Mouse (Mus musculus): ENCODE measurements around the gene Sntb2. TPM values are rescaled to one million over a fixed set of nuclear protein-coding genes. Genes with fewer than 3 reads are reported as not detected.
"Not testable (repeated sequence)": the region's sequence is repeated elsewhere in the genome, so short reads cannot be mapped to it uniquely, and the experiment has no call there.

Gene Sntb2
- 1 to 10 TPM; 7.4 to 8.7 TPM for total RNA-seq (2021)
- long read RNA-seq, full-length matches to known transcripts = 1 of 2 reads
- long read RNA-seq, partial matches to known transcripts = 0 of 2 reads
- long read RNA-seq, other reads (novel, unspliced or antisense) = 1 of 2 reads

DNA sequence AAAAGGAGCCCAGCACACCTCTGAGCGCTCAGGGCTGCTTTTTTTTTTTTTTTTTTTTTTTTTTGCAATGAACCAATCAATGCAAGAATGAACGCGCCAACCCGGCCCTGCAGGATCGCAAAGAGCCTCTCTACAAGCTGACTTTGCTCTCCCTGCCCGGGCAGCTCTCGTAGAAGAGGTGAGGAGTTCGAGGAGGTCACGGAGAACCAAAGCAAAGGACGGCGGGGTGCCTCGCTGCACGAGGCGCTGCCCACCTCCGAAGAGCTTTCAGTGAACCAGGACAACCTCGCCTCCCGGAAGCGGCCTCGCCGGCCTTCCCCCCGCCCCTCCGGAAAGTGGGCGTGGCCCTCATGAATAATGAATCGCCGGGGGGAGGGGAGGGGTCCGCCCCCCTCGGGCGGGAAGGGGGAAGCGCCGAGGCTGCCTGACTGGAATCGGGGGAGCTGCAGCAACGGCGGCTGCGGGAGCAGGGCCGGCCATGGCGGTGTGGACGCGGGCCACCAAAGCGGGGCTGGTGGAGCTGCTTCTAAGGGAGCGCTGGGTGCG is at the start of gene Sntb2:
Gene Sntb2, plus strand, starts transcription at position 427 of the 546 bp plus-strand sequence.
- DNase-seq (ENCODE audit: low spot score in 2 of 2) = peak; percentile 84 to 90

DNA sequence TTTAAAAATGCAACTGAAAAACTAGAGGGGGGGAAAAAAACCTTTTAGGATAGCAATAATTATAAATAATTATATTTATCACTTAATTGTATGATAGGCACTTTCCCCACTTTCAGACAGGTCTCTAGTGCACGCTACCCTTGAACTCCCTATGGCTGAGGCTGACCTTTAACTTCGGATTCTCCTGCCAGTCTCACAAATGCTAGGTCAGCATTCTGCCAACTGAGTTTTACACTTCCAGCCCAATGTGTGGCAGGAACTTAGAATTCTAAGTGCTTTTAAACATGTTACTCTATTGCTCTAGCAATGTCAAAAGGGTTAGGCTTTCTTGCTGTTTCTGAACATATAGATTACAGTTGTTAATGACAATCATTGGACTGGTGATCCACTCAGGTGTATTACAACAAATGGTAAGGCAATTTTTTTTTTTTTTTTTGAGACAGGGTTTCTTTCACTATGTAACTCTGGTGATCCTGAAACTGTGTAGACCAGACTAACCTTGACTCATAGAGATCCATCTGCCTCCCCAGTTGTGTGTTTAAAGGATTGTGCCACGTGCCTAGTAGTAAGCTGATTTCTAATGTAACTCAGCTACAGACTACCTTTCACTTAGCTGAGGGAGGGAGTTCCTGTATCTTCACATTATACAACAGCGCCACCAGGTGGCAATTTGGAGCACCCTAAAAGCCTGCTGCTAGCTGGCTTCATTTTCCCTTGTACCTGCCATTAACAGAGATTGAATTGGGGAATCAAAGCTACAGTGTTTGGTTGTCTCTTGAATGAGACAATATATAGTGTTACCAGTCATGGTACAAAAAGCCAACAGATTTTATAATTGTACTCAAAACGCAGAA is 48.0 kb upstream of the Sntb2 start:
- peak; percentile 83 to 84 for DNase-seq (ENCODE audit: low spot score in 2 of 2)

DNA sequence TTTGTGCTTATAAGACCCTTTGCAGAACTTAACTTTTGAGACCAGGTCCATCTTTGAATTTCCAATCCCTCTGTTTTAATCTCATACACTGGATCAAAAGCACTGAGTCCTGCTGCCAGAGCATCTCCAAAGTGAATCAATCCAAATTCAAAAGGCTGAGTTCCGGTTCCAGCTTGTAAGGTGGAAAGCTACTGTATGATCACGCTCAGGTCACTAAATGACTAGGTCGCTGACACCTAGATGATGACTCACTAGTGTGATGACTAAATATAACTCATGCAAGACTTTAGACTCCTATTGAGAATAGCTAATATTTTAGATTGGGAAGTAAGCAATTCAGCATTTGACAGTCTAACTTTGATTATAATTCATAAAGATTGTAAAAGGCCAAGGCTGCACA is 46.7 kb upstream of the Sntb2 start:
- DNase-seq (ENCODE audit: low spot score in 2 of 2) = no peak

DNA sequence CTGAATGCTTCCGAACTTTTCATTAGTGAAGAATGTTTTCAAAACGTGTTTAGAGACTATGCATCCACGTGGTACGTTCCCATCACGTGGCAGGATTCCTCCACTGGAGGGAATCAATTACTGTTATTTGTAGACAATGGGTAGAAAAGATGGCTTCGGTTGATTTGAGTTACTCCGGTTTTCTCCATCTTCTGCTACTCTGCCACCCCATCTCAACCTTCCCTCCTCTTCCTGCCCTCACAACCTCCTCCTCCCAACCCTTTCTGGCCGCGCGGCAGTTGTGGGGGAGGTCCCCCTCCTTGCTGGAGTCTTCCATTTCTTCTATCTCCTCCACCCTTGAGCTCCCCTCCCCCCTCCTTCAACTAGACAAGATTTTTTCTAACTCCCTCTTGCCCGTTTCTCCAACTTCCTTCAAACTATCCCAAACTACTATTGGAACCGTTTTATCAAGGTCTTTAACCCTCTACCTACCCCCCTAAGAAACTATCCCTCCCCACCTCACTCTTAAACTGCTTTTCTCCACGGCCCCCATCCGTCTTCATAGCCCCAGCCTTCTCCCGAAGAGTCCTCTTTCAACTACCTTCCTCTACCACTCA is 43.2 kb upstream of the Sntb2 start:
- DNase-seq (ENCODE audit: low spot score in 2 of 2) = peak in 1 of 2 experiments; percentile 29

DNA sequence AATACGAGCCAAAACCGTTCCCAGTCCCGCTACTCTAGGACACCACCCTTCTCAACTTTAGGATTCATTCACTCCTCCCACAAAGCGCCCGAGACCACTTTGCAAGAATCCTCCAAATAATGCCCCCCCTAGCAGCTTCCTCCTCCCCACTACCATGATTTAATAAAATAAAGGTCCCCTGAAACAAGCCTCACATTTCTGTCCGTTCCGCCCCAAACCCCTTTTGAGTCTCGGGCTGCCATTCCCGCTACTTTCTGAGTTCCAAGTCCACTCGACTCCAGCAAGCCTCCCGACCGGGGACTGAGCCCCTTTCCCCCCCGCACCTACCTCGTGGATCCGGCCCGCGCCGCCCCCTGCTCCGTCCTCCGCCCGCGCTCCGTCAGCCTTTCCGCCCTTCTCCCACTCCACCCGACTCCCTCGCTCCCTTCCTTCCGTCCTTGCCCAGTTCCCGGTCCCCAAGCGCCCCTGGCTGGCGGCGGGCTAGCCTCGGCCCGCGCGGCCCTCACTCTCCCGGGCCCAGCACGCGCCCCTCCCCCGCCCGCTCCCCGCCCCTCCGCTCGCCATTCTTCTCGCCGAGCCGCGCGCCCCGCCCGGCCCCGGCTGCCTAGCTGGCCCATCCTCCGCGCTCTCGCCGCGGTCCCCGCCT is 42.6 kb upstream of the Sntb2 start:
- no peak for DNase-seq (ENCODE audit: low spot score in 2 of 2)

DNA sequence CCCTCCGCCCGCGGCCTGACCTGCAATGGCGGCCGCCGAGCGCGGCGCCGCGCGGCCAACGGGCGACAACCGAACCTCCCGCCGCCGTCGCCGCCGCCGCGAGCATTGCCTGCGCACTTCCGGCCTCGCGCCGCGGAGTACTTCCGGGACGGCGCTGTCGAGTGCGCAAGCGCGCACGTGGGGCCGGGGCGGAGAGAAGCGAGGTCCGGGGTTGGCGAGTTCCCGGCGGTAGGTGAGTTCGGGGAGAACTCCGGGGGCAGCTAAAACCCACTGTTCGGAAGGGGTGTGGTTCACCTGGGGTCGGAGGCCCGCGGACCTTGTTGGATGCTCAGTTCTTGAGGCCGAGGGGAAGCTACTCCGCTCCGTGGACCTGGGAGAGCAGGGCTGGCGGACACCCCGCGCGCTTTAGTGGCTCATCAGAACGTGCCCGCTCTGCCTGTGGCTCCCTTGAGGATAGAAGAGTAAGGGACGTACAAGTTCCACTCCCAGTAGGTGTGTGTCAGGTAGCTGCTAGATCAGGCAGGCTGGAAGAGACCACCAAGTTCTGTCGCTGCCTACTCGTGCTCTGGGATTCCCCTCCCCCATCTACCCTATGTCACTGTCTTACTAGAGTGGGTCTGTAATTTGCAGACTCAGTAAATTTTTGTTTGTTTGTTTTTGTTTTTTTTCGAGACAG is 41.9 kb upstream of the Sntb2 start, which contains the start of gene Utp4:
Gene Utp4, plus strand, starts transcription at position 156 of the 676 bp plus-strand sequence.
- DNase-seq (ENCODE audit: low spot score in 2 of 2) = peak; percentile 80 to 88

DNA sequence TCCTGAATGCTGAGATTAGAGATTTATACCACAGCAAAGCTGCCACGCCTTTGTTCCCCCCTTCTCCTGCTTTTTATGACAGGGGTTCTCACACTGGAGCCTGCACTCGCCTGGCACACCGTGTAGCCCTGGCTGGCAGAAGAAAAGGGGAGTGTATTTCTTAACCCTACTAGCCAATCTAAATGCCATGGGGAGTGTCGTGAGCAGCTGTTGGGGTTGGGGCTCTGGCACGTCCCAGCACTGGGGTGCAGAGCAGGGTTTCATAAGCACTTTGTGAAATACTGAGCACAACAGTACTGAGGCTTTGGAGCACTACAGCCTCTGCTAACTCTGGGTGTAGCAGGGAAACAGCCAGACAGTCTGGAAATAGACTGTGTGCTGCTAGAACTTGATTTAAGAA is 36.1 kb upstream of the Sntb2 start:
- DNase-seq (ENCODE audit: low spot score in 2 of 2) = no peak

DNA sequence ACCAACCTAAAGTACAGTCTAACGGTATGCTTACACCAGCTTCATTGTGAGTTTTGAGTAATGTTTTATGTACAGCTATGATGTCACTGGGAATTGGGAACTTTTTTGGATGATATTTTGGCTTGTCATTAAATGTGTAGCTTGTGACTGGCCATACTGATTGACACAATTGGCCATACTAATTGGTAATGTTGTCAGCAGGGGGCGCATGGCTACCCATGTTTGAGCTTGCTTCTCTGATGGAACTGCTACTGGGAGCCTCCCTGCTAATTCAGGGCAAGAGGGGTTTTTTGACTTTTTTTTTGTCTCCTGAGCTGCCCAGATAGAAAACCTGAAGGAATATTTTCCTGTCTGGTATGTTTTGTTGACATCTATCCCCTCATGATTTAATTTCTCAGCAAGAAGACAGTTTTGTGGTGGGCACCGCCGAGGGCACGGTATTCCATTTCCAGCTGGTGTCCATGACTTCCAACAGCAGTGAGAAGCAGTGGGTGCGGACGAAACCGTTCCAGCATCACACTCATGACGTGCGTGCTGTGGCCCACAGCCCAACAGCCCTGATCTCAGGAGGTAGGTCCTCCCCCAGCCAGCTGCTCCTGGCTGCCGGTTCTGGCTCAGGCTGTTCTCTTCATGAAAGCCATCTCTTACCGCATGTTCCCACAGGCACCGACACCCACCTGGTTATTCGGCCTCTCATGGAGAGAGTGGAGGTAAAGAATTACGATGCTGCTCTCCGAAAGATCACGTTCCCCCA is 29.6 kb upstream of the Sntb2 start:
- DNase-seq (ENCODE audit: low spot score in 2 of 2) = peak; percentile 67 to 70

DNA sequence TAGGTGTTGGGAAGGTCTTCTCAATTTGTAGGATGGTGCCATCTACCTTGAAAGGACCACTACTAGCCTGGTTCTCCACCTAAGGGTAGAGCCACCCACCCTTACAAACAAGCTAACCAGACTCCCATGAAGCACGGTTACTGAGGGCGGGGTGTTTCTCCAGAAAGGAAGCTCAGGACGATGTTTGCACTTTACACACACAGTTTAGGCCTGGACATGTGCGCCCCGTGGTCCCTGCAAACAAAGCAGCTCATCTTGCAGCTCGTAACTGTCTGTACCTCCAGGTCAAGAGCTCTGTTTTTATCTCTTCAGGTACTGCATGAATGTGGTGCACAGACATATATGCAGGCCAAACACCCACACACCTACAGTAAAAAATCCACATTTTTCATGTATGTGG is 28.9 kb upstream of the Sntb2 start:
- no peak for DNase-seq (ENCODE audit: low spot score in 2 of 2)

DNA sequence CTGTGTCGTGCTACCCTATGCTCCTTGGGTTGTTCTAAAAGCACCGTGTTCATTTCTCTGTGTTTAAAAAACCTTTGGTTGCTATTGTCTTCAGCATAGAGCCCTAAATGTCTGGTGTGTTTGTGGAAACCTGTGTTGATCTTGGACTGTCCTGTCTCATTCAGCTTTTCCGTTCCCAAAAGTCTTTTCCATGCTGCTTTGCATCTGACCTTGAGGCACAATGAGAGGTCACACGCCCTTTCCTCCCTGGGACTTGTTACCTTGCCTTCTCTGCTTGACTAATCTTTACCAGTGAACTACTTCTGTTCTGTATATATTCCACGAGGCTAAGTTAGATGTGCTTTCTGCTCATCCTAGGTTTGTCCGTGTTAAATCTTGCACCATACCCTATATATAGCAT is 28.1 kb upstream of the Sntb2 start:
- no peak for DNase-seq (ENCODE audit: low spot score in 2 of 2)

DNA sequence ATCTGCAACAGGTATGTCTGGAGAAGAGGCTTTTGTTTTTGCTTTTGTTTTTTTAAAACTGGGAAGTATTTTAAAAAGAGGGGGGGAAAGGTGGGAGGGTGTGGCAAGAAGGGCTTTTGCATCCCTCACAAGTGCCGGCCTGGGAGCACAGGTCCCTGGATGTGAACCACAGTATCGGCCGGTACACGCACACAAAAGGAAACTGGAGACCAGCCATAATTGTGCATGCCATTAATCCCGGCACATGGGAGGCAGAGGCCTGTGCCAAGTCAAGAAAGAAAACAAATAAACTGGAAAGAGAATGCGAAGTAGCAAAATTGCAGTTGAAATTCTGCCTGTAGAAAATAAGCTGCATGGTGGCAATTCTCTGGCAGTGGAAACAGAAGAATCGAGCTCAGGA is 27.3 kb upstream of the Sntb2 start:
- no peak for DNase-seq (ENCODE audit: low spot score in 2 of 2)

DNA sequence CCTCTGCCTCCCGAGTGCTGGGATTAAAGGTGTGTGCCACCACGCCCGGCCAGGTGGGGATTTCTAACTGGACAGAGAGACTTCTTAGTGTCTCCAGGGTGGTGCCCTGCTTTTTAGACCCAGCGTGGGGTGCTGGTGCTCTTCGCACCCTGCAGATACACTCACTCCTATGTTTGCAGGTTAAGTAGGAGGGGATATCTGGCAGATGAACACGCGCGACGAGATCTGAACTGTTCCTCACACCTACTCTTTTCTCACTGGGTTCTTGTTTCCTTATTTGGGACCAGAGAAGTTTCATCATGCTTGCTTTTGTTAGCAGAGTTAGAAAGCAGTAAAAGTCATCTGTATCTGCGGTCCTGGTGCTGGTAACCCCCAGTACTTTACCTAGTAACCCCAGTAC is 21.9 kb upstream of the Sntb2 start:
- no peak for DNase-seq (ENCODE audit: low spot score in 2 of 2)

DNA sequence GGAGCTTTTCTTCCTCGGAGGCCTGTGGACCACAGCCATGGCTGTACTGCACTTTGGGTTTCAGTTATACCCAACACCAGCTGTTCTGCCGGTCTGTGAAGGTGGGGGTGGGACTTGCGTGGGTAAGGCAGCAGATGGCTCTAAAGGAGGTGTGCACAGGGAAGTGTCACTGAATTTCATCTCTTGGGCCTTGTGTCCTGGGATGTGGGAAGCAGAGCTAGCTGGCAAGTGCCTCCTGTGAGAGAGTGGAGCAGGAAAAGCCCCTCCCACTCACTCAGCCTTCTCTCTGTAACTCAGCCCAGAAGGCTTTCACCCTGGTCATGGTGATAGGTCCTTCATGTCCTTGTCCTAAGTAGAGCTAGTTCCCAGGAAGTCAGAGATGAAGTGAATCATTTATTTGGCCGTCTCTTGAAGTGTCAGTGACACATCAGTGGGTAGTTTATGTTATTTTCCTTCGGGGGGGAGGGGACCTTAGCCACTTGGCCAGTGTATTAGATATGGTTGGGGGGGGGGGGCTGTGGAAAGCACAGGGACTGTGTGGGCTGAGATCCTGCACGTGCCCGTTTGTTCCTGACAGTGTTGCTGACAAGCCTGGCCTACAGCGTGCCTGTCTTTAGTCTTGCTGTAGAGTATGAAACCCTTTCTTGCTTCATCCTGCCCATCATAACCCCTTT is 15.7 kb upstream of the Sntb2 start:
- no peak for DNase-seq (ENCODE audit: low spot score in 2 of 2)

DNA sequence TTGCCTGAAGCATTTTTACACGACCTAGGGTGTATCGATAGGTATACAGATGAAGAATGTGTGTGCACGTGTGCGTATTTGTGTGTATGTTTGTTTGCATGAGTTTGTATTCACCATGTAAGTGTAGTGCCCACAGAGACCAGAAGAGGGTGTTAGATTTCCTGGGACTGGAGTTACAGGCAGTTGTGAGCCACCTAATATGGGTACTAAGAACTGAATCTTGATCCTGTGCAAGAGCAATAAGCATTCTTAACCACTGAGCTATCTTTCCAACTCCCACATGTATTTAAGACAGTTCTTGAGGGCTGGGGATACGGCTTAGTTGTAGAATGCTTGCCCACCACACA is 15.2 kb upstream of the Sntb2 start:
- DNase-seq (ENCODE audit: low spot score in 2 of 2) = no peak

DNA sequence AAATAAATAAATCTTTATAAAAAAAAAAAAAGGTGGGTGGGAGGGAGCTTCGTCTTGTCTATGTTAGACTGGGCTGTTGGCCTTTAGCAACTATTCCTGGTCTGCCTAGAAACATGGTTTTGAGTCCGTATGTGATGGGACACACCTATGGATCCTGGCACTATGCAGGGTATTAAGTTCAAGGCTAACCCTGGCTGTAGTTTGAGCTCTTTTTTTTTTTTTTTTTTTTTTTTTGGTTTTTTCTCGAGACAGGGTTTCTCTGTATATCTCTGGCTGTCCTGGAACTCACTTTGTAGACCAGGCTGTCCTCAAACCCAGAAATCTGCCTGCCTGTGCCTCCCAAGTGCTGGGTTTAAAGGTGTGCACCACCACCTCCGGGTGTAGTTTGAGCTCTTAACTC is 11.5 kb upstream of the Sntb2 start:
- DNase-seq (ENCODE audit: low spot score in 2 of 2) = no peak

DNA sequence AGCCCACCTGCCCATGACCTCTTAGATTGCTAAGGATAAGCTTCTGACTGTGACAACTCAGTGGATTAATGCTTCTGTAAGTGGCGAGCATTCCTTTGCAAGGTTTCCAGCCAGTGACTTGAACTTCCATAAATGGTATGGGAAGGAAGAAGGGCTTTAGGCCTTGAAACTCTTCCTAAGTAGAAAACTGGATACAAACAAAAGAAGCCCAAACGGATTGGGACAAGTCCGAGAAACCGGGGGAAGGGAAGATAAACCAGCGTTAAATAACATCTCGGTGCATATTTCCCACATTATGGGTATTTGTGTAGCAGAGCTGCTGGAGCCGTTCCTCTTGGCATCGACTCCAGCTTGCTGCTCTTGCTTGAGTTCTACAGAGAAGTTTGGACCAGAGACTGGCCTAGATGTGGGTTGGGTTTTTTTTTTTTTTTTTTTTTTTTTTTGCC is 10.6 kb upstream of the Sntb2 start:
- no peak for DNase-seq (ENCODE audit: low spot score in 2 of 2)

DNA sequence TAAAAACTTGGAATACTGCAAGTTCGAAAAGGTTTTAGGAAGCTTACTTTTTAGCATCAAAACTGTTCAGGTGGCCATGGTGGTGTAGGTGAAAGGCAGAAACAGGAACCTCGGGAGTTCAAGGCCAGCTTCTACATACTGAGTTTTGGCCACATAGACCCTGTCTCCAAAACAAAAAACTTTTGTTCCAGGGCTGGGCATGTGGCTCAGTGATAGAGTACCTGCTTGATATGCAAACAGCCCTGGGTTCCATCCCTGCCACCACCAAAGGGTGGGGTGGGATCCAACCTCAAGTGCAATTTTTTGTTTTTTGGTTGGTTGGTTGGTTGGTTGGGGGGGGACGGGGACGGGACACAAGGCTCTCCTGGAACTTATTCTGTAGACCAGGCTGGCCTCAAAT is 10.1 kb upstream of the Sntb2 start:
- no peak for DNase-seq (ENCODE audit: low spot score in 2 of 2)

DNA sequence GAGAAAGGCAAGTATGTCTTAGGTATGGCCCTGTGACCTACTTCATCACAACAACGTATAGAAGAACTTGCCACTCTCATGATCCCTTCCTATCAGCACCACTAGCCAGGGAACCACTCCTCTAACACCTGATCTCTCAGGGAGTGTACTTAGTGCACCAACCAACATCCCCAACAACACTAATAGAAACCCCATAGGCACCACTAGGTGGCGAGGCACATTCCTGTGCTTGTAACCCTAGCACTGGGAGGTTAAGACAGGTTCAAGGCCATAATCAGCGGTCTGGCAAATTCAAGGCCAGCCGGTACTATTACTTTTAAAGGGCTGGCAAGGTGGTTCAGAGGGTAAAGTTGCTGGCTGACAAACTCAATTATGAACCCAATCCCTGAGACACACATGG is 8.3 kb upstream of the Sntb2 start:
- DNase-seq (ENCODE audit: low spot score in 2 of 2) = no peak

DNA sequence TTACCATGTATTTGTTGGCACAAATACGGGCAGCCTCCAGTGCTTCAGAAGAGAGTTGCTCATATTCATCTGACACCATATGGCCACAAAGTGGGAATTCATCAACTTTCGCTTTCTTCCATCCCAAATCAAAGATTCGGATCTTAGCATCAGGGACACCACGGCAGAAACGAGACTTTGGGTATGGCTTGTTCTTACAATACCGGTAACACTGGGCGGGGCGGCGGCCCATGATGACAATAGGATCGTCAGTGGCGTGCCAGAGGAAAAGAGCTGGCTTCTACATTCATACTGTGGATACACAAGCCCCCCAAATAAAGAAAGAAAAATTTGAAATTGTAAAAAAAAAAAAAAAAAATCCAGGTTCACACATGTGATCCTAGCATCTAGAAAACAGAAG is 7.4 kb upstream of the Sntb2 start:
- DNase-seq (ENCODE audit: low spot score in 2 of 2) = not testable (repeated sequence)
